Mouse (Mus musculus): ENCODE results near the gene Isl1. TPM values are rescaled to one million over a fixed set of nuclear protein-coding genes. Genes with fewer than 3 reads are reported as not detected.

The Isl1 gene
- 16.9 and 21.8 TPM in 2 replicates for total RNA-seq (2014; rRNA removed)
- polyA plus RNA-seq (2015; fragmentation: Nextera tagmentation; extraction: Ambion mirVana) = 8.3 and 10.2 TPM in 2 replicates

DNA sequence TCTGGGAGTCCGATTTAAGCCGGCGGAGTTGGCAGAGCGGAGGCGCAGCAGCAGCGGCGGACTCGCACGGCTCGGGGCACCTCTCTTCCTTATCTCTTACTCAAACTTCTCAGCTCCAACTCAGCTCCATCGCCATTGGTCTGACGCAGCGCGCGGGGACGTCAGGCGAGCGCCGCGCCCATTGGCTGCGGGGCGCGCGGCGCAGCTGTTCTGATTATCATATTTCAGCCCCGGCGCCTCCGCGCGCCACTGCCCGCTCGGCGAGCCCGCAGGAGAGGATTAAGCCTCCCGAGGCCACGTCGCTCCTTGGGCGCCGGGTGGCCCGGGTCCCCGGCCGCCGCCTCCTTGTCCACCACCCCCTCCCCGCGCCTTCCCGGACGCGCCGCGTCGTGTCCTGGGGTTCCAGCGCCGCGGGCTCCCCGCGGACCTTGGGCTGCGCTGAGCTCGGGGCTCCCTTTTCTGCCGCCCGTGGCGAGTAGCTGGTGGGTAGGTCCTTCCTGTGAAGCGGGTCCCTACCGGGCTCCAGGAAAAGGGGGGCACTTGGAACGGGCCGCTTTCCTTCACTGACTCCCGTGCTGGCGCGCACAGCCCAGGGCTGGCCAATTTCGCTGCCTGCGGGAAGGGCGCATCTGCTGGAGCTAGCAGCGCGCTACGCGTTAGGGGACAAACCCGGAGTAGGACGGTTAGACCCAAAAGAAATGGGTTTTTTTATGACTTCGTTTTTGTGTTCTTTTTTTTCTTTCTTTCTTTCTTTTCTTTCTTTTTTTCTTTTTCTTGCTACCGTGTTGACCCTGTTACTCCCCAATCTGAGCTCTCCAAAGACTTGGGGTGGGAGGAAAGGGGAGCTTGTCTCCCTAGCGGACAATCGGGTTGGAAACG, at the start of gene Isl1:
Gene Isl1 (minus strand): TSS at position 106 of the 879 bp plus-strand sequence.
- Histone ChIP-seq H3K4me3 (ENCODE audit: low read length) (peak within 1 kb of the TSS; percentile 36), H3K9ac (replicated peaks; ENCODE audit: low read length) (no peak within 1 kb of the TSS), H3K27ac (no peak within 1 kb of the TSS), H3K9me3 (ENCODE audit: low read length) (no peaks in the 10 kb centered on the region), H3K27me3 (ENCODE audit: insufficient read depth, low read length) (peaks cover 88% of the 10 kb centered on the region), H3K36me3 (ENCODE audit: insufficient read depth, low read length) (no peaks in the 10 kb centered on the region), H3K4me2 (ENCODE audit: low read depth, low read length) (peak within 1 kb of the TSS; percentile 66), H3K4me1 (ENCODE audit: insufficient read depth, low read length) (no peaks in the 10 kb centered on the region)
- ATAC-seq (peak; percentile 80), DNase-seq (ENCODE audit: low spot score) (peak; percentile 69)
- under 1% methylated on average over 79 of the region's 82 CpGs for WGBS
- no peak for TF ChIP-seq CTCF (IDR thresholded peaks at IDR 0.05; ENCODE audit: low read depth)

DNA sequence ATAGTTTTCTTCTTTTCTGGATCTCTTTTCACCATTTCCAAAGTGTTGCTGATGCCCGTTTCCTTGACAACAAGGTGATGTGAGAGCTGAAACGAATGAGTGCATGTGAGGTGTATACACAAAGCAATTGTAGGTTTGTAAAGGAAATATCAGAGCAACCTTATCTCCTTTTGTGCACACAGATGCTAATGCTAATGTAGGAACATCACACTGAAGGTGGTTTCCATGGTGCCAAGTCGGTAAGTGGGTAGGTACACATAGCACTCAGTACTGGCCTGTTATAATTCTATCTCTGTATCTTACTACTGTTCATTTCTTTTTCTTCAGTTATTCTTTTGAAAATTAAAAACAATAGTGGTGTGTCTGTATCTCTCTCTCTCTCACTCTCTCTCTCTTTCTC, 26.3 kb upstream of the Isl1 start:
- DNase-seq (ENCODE audit: low spot score) = no peak
- Histone ChIP-seq H3K4me3 (ENCODE audit: low read length) (no peak overlapping the region), H3K9me3 (ENCODE audit: low read length) (no peaks in the 10 kb centered on the region), H3K36me3 (ENCODE audit: insufficient read depth, low read length) (no peaks in the 10 kb centered on the region), H3K27ac (no peak overlapping the region), H3K9ac (replicated peaks; ENCODE audit: low read length) (no peak overlapping the region), H3K27me3 (ENCODE audit: insufficient read depth, low read length) (no peaks in the 10 kb centered on the region), H3K4me1 (ENCODE audit: insufficient read depth, low read length) (no peaks in the 10 kb centered on the region), H3K4me2 (ENCODE audit: low read depth, low read length) (no peak overlapping the region)
- 70% methylated on average over 3 of the region's 3 CpGs for WGBS
- 0 out of 2 replicates have a peak, but pooled peaks have one; percentile 12 for ATAC-seq
- no peak for TF ChIP-seq CTCF (IDR thresholded peaks at IDR 0.05; ENCODE audit: low read depth)

DNA sequence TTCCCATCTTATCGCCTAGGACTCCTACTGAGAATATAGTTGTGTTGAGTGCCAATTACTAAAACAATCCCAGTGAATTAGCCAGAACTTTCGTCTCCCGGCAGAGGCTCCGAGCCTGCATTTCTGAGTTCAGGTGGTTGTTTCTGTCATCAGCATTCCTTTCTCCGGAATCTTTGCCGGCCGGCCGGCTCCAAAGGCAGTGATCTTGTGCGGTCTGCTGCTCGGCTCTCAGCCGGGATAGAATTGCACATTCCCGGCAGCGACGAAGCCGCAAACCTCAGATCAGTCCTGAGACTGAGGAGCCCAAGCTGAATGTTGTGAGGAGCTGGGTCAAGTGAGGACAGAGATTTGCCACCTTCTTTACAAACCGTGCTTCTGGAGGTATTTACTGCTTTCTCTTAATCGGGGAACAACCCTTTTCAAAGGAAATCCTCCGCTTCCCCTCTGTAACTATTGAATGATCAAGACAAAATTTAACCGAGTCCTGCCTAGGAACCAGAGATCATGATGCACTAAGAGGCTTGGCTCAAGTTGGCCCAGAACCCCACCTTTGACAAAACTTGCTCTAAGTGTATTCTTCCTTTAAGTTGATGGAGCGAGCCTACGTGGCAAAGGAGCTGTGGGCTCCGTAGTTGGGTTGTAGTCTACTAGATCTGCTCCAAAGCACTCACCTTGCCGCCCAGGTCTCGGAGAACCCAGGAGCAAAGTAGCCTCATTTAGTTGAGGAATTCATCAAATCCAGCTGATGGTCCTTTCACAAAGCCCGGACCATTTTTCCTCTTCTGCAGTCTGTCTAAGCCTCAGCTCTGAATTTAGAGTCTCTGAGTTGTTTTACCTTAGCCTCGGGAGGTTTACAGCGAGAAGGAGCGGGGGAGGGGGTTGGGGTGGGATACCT, 4.4 kb upstream of the Isl1 start:
- Histone ChIP-seq H3K9ac (replicated peaks; ENCODE audit: low read length) (no peak overlapping the region), H3K4me1 (ENCODE audit: insufficient read depth, low read length) (no peaks in the 10 kb centered on the region), H3K36me3 (ENCODE audit: insufficient read depth, low read length) (no peaks in the 10 kb centered on the region), H3K9me3 (ENCODE audit: low read length) (no peaks in the 10 kb centered on the region), H3K4me2 (ENCODE audit: low read depth, low read length) (no peak overlapping the region), H3K4me3 (ENCODE audit: low read length) (no peak overlapping the region), H3K27me3 (ENCODE audit: insufficient read depth, low read length) (peaks cover 77% of the 10 kb centered on the region), H3K27ac (no peak overlapping the region)
- no peak for TF ChIP-seq CTCF (IDR thresholded peaks at IDR 0.05; ENCODE audit: low read depth)
- WGBS = 1% methylated on average over 28 of the region's 28 CpGs
- ATAC-seq (no peak), DNase-seq (ENCODE audit: low spot score) (no peak)

DNA sequence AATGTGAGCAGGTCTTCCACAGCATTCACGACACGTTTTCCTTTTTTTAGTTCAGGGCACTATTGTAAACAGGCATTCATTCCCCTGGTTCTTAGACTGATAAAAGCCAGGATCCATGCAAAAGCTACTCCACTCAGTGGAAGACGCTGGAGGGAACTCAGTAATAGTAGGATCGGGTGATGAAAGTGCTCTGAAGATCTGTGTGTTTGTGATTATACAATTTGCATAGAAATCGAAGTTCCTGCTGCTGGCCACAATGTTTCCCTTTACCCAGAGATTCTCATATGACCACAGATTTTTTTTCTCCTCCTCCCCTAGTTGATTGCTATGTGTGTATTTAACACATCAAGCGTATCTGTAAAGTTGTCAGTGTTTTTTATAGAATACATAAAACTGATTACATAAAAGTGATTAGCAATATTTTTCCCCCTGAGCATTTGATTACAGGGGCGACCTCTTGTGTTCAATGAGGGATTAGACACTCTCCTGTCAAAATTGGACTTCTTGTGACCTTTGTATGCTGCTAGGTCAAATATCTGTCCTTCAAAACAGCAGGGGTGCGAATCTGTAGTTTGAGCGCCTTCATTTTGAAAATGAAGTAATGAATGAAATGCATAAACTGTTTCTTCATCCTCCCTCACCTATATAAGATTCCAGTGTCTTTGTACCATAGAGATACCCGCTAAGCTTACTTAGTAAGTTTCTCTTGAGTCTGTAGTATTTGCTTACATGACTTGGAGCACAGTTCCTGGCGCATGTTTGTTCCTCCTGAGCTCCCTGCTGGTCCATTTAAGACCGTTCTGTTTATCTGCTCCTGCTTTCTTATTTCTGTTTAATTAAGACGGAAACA, 2.6 kb upstream of the Isl1 start:
- no peak overlapping the region for H3K4me3 ChIP-seq (ENCODE audit: low read length)
- TF ChIP-seq CTCF (IDR thresholded peaks at IDR 0.05; ENCODE audit: low read depth) = peak; percentile 57
- H3K9ac ChIP-seq (replicated peaks; ENCODE audit: low read length) = no peak overlapping the region
- H3K27ac ChIP-seq = no peak overlapping the region
- no peaks in the 10 kb centered on the region for H3K4me1 ChIP-seq (ENCODE audit: insufficient read depth, low read length)
- 3% methylated on average over 13 of the region's 13 CpGs for WGBS
- H3K36me3 ChIP-seq (ENCODE audit: insufficient read depth, low read length) = no peaks in the 10 kb centered on the region
- H3K9me3 ChIP-seq (ENCODE audit: low read length) = no peaks in the 10 kb centered on the region
- H3K4me2 ChIP-seq (ENCODE audit: low read depth, low read length) = no peak overlapping the region
- peaks cover 77% of the 10 kb centered on the region for H3K27me3 ChIP-seq (ENCODE audit: insufficient read depth, low read length)
- ATAC-seq = no peak
- DNase-seq (ENCODE audit: low spot score) = no peak

DNA sequence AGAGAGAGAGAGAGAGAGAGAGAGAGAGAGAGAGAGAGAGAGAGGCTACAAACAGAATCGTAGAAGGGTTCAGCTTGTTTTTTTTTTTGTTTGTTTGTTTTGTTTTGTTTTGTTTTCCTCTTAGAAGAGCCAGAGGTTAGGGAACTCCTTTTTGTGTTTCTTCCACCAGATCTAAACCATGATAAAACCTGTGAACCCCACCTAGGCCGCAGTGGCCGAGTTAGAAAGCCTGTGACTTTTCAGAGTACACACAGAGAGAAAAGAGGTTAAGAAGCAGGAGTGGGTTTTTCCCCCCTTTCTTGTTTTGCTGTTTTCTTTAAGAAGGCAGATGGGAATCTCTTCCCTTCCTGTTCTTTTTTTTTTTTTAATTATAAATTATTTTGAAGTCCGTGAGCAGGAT, 1.5 kb upstream of the Isl1 start:
- peaks cover 86% of the 10 kb centered on the region for H3K27me3 ChIP-seq (ENCODE audit: insufficient read depth, low read length)
- DNase-seq (ENCODE audit: low spot score) (no peak), ATAC-seq (no peak)
- no peak overlapping the region for H3K27ac ChIP-seq
- no peaks in the 10 kb centered on the region for H3K36me3 ChIP-seq (ENCODE audit: insufficient read depth, low read length)
- H3K4me1 ChIP-seq (ENCODE audit: insufficient read depth, low read length) = no peaks in the 10 kb centered on the region
- H3K4me2 ChIP-seq (ENCODE audit: low read depth, low read length) = no peak overlapping the region
- no peak overlapping the region for H3K4me3 ChIP-seq (ENCODE audit: low read length)
- no peak for TF ChIP-seq CTCF (IDR thresholded peaks at IDR 0.05; ENCODE audit: low read depth)
- WGBS = 2% methylated on average over 4 of the region's 4 CpGs
- H3K9ac ChIP-seq (replicated peaks; ENCODE audit: low read length) = no peak overlapping the region
- H3K9me3 ChIP-seq (ENCODE audit: low read length) = no peaks in the 10 kb centered on the region

DNA sequence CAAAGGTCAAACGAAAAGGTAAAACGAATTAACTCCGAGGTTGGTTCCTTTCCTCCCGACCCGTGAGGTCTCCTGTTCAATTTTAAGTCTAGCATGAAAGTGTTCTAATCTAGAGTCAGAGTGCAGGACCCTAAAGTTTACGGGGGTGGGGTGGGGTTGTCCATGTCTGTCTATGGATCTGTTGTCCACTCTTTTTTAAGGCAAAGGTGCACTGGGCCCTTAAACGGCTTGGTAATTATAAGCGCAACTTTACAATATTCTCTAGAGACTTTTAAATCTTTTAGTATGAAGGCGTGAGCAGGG, 925 bp upstream of the Isl1 start:
- no peaks in the 10 kb centered on the region for H3K9me3 ChIP-seq (ENCODE audit: low read length)
- H3K4me2 ChIP-seq (ENCODE audit: low read depth, low read length) = no peak overlapping the region; the same call in 1 of the 2 replicates
- DNase-seq (ENCODE audit: low spot score) (no peak), ATAC-seq (no peak)
- no peaks in the 10 kb centered on the region for H3K36me3 ChIP-seq (ENCODE audit: insufficient read depth, low read length)
- 1% methylated on average over 9 of the region's 9 CpGs for WGBS
- no peak for TF ChIP-seq CTCF (IDR thresholded peaks at IDR 0.05; ENCODE audit: low read depth)
- H3K4me1 ChIP-seq (ENCODE audit: insufficient read depth, low read length) = no peaks in the 10 kb centered on the region
- H3K9ac ChIP-seq (replicated peaks; ENCODE audit: low read length) = no peak overlapping the region
- no peak overlapping the region for H3K4me3 ChIP-seq (ENCODE audit: low read length)
- H3K27ac ChIP-seq = no peak overlapping the region
- peaks cover 86% of the 10 kb centered on the region for H3K27me3 ChIP-seq (ENCODE audit: insufficient read depth, low read length)
